In the genomic region with DNA sequence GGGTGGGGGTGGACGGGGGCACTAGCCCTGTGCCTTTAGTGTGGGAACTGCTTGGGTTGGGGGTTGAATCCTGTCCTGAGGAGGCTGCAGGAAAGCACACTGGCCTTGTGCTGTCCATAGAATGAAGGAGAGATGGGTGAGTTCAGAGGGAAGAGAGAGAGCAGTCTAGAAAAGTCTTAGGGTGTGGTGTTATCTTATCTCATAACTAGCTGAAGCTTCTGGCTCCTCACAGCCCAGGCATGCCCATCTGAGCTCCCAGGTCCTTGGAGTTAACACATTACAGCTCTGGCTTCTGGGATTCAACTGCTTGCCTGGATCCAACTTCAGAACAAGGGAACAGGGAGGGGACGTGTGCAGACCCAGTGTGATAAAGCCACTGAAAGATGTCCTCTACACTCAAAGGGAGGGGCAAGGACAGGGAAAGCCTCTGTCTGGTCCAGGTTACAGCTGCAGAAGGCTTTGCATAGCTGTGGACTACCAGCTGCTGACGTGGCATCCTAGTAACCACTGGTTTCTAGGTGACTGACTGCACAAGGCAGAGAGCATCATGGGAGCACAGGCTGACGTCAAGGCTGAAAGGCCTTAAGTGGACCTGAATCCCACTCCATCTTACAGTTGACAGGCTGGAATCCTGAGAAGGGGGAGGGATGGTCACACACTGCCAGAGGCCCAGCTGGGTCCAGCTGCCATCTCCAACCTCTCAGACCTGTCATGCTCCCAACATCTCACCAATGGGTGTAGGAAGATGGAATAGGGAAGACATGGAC, we compare ENCODE assay signal across 1 mouse cellular context.
A peak's percentile ranks its signal among the peaks of the same experiment; 100 is the strongest.
TF ChIP-seq lines count a peak whose summit lies in the region.

No protein-coding gene starts in this region.

TF ChIP-seq in MEL, 35 proteins besides CTCF, POLR2A, EP300 and RAD21 (continued from another document):
- TF ChIP-seq TBP (IDR thresholded peaks at IDR 0.05; ENCODE audit: low read depth, low read length) (no peak), ZC3H11A (IDR thresholded peaks at IDR 0.05; ENCODE audit: low read depth, low read length) (no peak), SMC3 (IDR thresholded peaks at IDR 0.05; ENCODE audit: low read depth, low read length) (peak; percentile 25; the same call in 1 of the 2 replicates), RCOR1 (IDR thresholded peaks at IDR 0.05; ENCODE audit: low read depth, low read length) (no peak), NELFE (IDR thresholded peaks at IDR 0.05; ENCODE audit: low read depth, low read length) (no peak), USF2 (IDR thresholded peaks at IDR 0.05; ENCODE audit: borderline replicate concordance in 1 of 2, insufficient read depth in 1 of 2, low read depth in 1 of 2, low read length in 2 of 2) (no peak), NRF1 (IDR thresholded peaks at IDR 0.05; ENCODE audit: insufficient read depth, low read depth, low read length, poor library complexity, severe bottlenecking) (0 out of 2 replicates have a peak, but pooled peaks have one; percentile 20), CHD1 (IDR thresholded peaks at IDR 0.05; ENCODE audit: low read depth, low read length) (no peak), TAL1 (IDR thresholded peaks at IDR 0.05; ENCODE audit: low read length) (no peak), MAFK (IDR thresholded peaks at IDR 0.05; ENCODE audit: borderline replicate concordance, low read depth, low read length) (no peak), USF1 (IDR thresholded peaks at IDR 0.05; ENCODE audit: low read depth, low read length) (no peak), MAZ (IDR thresholded peaks at IDR 0.05; ENCODE audit: low read depth, low read length) (no peak), MEF2A (IDR thresholded peaks at IDR 0.05; ENCODE audit: extremely low read depth, insufficient replicate concordance, low read depth, low read length, poor library complexity, severe bottlenecking) (no peak)
TF ChIP-seq in MEL: peak in this region for 3.
